Mouse (Mus musculus) lung, embryonic 14.5 days (tissue): ENCODE measurements around the gene Bmpr1b. TPM values are rescaled to one million over a fixed set of nuclear protein-coding genes. Genes with fewer than 3 reads are reported as not detected.

Experiments used
- ATAC-seq: fragments of 200-750 bp; cut with Nextera tagmentation; 2 replicates; pipeline ENCODE4 v1.8.0; 2017; ENCODE audit warnings: mild to moderate bottlenecking, moderate TSS enrichment, moderate library complexity; ENCODE audit not compliant: insufficient read depth
- DNase-seq: peaks from one replicate; pipeline ENCODE4 v3.0.0-alpha.2; 2015
- H3K27ac ChIP-seq: fragments of 300-500 bp; sonication (generic); 2 replicates; pipeline ENCODE4 v1.5.1; 2014; ENCODE audit warnings: low read depth, mild to moderate bottlenecking, moderate library complexity
- H3K27me3 ChIP-seq: fragments of 300-500 bp; sonication (generic); 2 replicates; pipeline ENCODE4 v1.6.1; 2014; ENCODE audit warnings: low read length, control low read depth; ENCODE audit not compliant: insufficient read depth
- H3K36me3 ChIP-seq: fragments of 300-500 bp; sonication (generic); 2 replicates; pipeline ENCODE4 v1.6.1; 2014; ENCODE audit warnings: control low read depth; ENCODE audit not compliant: insufficient read depth
- H3K4me1 ChIP-seq: fragments of 300-500 bp; sonication (generic); 2 replicates; pipeline ENCODE4 v1.6.1; 2014; ENCODE audit warnings: antibody characterized with exemption, control low read depth; ENCODE audit not compliant: insufficient read depth
- H3K4me2 ChIP-seq: fragments of 300-500 bp; sonication (generic); 2 replicates; pipeline ENCODE4 v1.6.1; 2014; ENCODE audit warnings: mild to moderate bottlenecking
- H3K4me3 ChIP-seq: fragments of 300-500 bp; sonication (generic); 2 replicates; pipeline ENCODE4 v1.5.1; 2014; ENCODE audit warnings: low read depth, low read length
- H3K9ac ChIP-seq: fragments of 300-500 bp; sonication (generic); 2 replicates; pipeline ENCODE4 v1.6.1; 2014
- H3K9me3 ChIP-seq: fragments of 300-500 bp; sonication (generic); 2 replicates; pipeline ENCODE4 v1.6.1; 2016; ENCODE audit warnings: low read depth, low read length, control low read depth
- CTCF ChIP-seq: IDR thresholded peaks from 2 replicates; pipeline ENCODE4 v1.5.1; 2016; ENCODE audit warnings: antibody characterized with exemption, low read depth
- WGBS: fragments of 180-500 bp; shearing (Covaris S2); extraction: QIAGEN DNeasy Blood & Tissue Kit; methylation state at CpG from one replicate; pipeline ENCODE4 v1.1.7; 2014; 5-methylcytosine and 5-hydroxymethylcytosine counted together
- polyA plus RNA-seq: library from polyadenylated mRNA; unstranded; fragments of >200 nt; fragmentation: Nextera tagmentation; extraction: Ambion mirVana; gene quantifications from 2 replicates; pipeline ENCODE4 v1.2.1, GENCODE M21; 2014

Bmpr1b gene
- polyA plus RNA-seq, 1 experiment from 2014 or later: 6.7 TPM

- no peak overlapping the region for H3K9ac ChIP-seq
- no peak overlapping the region for H3K27ac ChIP-seq
- H3K9me3 ChIP-seq: no peaks in the 10 kb centered on the region
- H3K4me3 ChIP-seq: no peak overlapping the region
- no peaks in the 10 kb centered on the region for H3K27me3 ChIP-seq
- H3K4me2 ChIP-seq: no peak overlapping the region
- ATAC-seq (no peak), DNase-seq (no peak)
- H3K36me3 ChIP-seq: no peaks in the 10 kb centered on the region
- no peaks in the 10 kb centered on the region for H3K4me1 ChIP-seq
- 77% methylated on average over 4 of the region's 4 CpGs for WGBS
- TF ChIP-seq CTCF: no peak
These were observed 75.2 kb downstream of the Bmpr1b start for GRCm38 (mm10) chr3:142094049-142094448.

- H3K4me2 ChIP-seq: no peak overlapping the region
- no peak overlapping the region for H3K4me3 ChIP-seq
- 63% methylated on average over 4 of the region's 4 CpGs for WGBS
- no peaks in the 10 kb centered on the region for H3K4me1 ChIP-seq
- H3K36me3 ChIP-seq: no peaks in the 10 kb centered on the region
- H3K9me3 ChIP-seq: no peaks in the 10 kb centered on the region
- H3K27ac ChIP-seq: no peak overlapping the region
- DNase-seq (no peak), ATAC-seq (no peak)
- TF ChIP-seq CTCF: no peak
- no peaks in the 10 kb centered on the region for H3K27me3 ChIP-seq
- H3K9ac ChIP-seq: no peak overlapping the region
These were observed 79.5 kb downstream of the Bmpr1b start for GRCm38 (mm10) chr3:142089684-142090083.

- 41% methylated on average over 3 of the region's 3 CpGs for WGBS
- H3K36me3 ChIP-seq: no peaks in the 10 kb centered on the region
- no peaks in the 10 kb centered on the region for H3K4me1 ChIP-seq
- H3K4me3 ChIP-seq: no peak overlapping the region
- no peaks in the 10 kb centered on the region for H3K27me3 ChIP-seq
- no peak for DNase-seq
- H3K9me3 ChIP-seq: no peaks in the 10 kb centered on the region
- H3K27ac ChIP-seq: no peak overlapping the region
- no peak overlapping the region for H3K9ac ChIP-seq
- no peak for ATAC-seq
- no peak for TF ChIP-seq CTCF
- H3K4me2 ChIP-seq: no peak overlapping the region
These were observed 83.3 kb downstream of the Bmpr1b start for GRCm38 (mm10) chr3:142085938-142086337.

- H3K9me3 ChIP-seq: no peaks in the 10 kb centered on the region
- no peaks in the 10 kb centered on the region for H3K27me3 ChIP-seq
- no peaks in the 10 kb centered on the region for H3K36me3 ChIP-seq
- no peak overlapping the region for H3K9ac ChIP-seq
- H3K27ac ChIP-seq: no peak overlapping the region
- no peak for TF ChIP-seq CTCF
- no peak overlapping the region for H3K4me2 ChIP-seq
- DNase-seq (no peak), ATAC-seq (no peak)
- WGBS: 17% methylated on average over 1 of the region's 1 CpGs
- no peak overlapping the region for H3K4me3 ChIP-seq
- H3K4me1 ChIP-seq: no peaks in the 10 kb centered on the region
These were observed 85.1 kb downstream of the Bmpr1b start for GRCm38 (mm10) chr3:142084091-142084490.

- no peak overlapping the region for H3K9ac ChIP-seq
- DNase-seq: no peak
- no peak for ATAC-seq
- H3K36me3 ChIP-seq: no peaks in the 10 kb centered on the region
- no peaks in the 10 kb centered on the region for H3K27me3 ChIP-seq
- no peaks in the 10 kb centered on the region for H3K9me3 ChIP-seq
- 39% methylated on average over 3 of the region's 3 CpGs for WGBS
- H3K4me2 ChIP-seq: no peak overlapping the region
- no peak overlapping the region for H3K27ac ChIP-seq
- no peak for TF ChIP-seq CTCF
- H3K4me1 ChIP-seq: 0 out of 2 replicates have a peak, but pooled peaks cover 4% of the 10 kb centered on the region
- H3K4me3 ChIP-seq: no peak overlapping the region
These were observed 91.4 kb downstream of the Bmpr1b start for GRCm38 (mm10) chr3:142077723-142078302.

- H3K27ac ChIP-seq: no peak overlapping the region
- no peak overlapping the region for H3K4me2 ChIP-seq
- TF ChIP-seq CTCF: no peak
- H3K36me3 ChIP-seq: no peaks in the 10 kb centered on the region
- ATAC-seq (no peak), DNase-seq (peak; percentile 86)
- H3K9ac ChIP-seq: no peak overlapping the region
- H3K4me3 ChIP-seq: no peak overlapping the region
- H3K27me3 ChIP-seq: no peaks in the 10 kb centered on the region
- WGBS: 56% methylated on average over 5 of the region's 5 CpGs
- H3K9me3 ChIP-seq: no peaks in the 10 kb centered on the region
- H3K4me1 ChIP-seq: peaks cover 14% of the 10 kb centered on the region; the same call in 1 of the 2 replicates
These were observed 97.6 kb downstream of the Bmpr1b start for GRCm38 (mm10) chr3:142071601-142072000.

- no peak for TF ChIP-seq CTCF
These were observed 102.4 kb downstream of the Bmpr1b start for GRCm38 (mm10) chr3:142066792-142067346.

More at GRCm38 (mm10) chr3:142066792-142067346, 102.4 kb downstream of the Bmpr1b start:
- no peaks in the 10 kb centered on the region for H3K27me3 ChIP-seq
- peak; percentile 82 for DNase-seq
- H3K4me3 ChIP-seq: no peak overlapping the region
- H3K9ac ChIP-seq: no peak overlapping the region
- no peak overlapping the region for H3K4me2 ChIP-seq
- H3K9me3 ChIP-seq: no peaks in the 10 kb centered on the region
- 35% methylated on average over 1 of the region's 1 CpGs for WGBS
- H3K36me3 ChIP-seq: no peaks in the 10 kb centered on the region
- peak; percentile 81 for ATAC-seq
- peak overlapping the region; percentile 63; the same call in 1 of the 2 replicates for H3K27ac ChIP-seq
- 0 out of 2 replicates have a peak, but pooled peaks cover 16% of the 10 kb centered on the region for H3K4me1 ChIP-seq
